Mouse (Mus musculus): Measurements from ENCODE around the gene Syn3.
A peak's percentile ranks its signal among the peaks of the same experiment; 100 is the strongest.

The Syn3 gene

DNA sequence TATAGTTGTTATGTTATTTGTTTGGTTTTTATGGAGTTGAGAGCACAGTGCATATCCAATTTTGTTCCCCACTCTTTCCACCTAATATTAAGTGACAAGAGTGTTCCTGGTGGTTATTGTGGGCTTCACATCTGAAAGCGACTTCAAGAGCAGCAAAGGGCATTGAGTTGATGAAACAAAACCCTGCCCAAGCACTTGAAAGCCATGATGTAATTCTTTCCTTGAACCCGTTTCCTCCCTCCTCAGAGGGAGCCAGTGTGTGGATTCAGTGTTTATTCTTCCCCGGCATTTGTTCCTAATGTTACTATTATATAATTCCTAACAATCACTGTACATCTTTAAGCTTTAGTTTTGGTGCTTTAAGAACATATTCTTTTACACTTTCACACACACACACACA, 361.6 kb downstream of the Syn3 start:
- no peak for DNase-seq

- DNase-seq = no peak
These were observed 362.4 kb downstream of the Syn3 start for GRCm38 (mm10) chr10:86136249-86136648.

GRCm38 (mm10) chr10:86134848-86135247, 363.8 kb downstream of the Syn3 start:
- no peak for DNase-seq

DNA sequence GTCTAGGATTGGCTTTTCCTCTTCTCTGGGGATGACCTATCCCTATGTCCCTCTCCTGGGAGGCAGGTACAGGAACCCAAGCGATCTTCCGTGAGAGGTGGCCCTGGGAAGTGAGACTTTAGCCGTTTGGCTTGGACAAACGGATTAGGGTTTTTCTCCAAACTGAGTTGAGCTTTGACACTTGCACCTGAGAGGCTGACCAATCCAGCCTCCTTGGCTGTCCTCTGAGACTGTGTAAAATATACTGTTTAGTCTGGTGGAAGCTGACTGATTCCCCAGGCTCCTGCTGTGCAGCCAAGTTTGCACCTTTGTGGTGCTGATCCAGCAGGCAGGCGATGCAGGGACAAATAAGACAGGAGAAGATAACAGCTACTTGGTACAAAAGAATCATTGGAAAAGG, 364.4 kb downstream of the Syn3 start:
- no peak for DNase-seq

DNA sequence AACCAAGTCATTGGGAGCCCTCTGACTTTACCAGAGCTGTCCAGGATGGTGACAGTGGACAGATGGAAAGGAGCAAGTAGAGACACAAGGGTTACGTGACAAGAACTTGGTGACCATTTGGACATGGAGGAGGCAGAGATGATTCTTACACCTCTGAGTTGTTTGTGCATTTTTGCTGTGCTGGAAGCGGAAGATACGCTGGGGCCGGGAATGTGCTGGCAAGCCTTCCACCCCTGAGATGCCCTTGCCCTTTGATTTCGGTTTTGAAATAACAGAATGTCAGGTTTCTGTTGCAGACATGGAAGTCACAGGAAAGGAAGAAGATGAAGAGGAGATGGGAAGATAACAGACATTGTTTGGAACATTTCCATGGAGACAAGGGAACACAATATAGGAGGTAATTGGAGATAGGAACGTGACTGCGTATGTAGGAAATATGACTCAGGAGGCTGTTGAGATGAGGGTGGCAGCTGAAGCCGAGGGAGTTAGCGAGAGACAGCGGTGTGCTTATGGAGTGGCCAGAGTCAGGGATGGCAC, 366.2 kb downstream of the Syn3 start:
- DNase-seq = no peak

DNA sequence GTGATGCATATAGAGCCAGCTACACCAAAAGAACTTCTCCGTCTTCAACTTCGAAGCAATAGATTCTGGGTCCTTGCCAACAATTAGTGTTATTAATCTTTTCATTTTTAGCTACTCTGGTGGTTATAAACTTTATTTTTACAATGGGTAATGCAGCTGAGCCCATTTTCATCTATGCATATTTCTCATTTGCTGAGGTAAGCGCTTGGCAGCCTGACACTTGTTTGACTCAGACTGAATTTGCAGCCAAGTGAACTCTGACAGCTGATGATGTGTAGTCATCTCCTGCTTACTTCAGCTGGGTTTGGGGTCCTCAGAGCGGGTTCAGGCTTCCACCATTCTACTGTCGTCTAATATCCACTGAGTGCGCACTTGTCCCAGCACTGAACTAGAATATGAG, 369.6 kb downstream of the Syn3 start:
- no peak for DNase-seq

- DNase-seq = peak; percentile 41
These were observed 372.2 kb downstream of the Syn3 start for GRCm38 (mm10) chr10:86126478-86126877.

DNA sequence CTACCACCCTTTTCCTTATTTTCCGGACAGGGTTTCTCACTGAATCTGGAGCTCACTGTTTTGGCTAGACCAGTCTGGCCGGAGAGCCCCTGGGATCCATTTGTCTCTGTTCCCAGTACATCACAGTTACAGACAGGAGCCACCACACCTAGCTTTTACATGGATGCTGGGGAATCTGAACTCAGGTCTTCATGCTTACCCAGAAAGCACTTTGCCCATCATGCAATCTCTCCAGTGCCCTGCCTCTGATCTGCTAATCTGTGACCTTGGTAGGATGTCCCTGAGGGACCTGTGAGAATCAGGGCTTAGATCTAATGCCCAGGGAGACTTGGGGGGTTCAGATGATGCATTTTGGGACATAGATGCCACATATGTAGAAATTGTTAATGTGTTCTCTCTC, 373.3 kb downstream of the Syn3 start:
- DNase-seq = no peak

DNA sequence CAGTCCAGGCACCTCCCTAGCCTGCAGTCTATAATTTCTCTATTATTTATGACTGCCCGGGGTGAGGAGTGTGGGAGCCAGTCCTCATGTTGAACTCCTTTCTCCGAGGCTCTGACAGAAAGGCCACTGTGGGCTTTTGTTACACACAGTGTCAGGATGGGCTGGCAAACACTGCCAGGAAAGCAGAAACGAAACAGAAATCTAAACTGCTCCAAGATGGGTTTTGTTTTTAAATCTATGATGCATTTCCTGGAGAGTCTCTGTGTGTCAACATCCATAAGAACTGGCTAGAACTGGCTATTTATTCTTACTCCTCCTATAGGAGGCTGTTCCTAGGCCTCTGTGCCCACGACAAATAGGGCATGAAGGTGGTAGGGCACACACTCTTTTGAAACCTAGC, 374.6 kb downstream of the Syn3 start:
- peak; percentile 40 for DNase-seq

- no peak for DNase-seq
These were observed 375.5 kb downstream of the Syn3 start for GRCm38 (mm10) chr10:86123224-86123623.

GRCm38 (mm10) chr10:86122456-86122855, 376.2 kb downstream of the Syn3 start:
- DNase-seq = peak; percentile 48

DNA sequence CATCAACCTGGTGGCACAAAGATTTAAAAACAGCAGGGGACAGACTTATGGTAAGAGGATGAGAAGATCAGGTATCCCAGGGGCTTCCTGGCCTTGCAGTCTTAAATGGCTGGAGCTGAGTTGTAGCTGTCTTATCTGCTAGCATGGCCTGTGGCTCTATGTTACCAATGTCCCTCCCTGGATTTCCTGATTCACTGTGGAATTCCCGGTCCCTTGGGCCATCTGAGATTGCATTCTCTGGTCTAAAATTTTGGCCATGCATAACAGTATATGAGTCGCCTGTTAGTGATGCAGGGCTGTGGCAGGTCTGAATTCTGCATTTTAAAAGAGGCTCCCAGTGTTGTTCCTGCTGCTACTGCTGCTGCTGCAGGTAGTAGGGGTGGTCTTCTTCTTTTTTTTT, 382.4 kb downstream of the Syn3 start:
- no peak for DNase-seq

DNA sequence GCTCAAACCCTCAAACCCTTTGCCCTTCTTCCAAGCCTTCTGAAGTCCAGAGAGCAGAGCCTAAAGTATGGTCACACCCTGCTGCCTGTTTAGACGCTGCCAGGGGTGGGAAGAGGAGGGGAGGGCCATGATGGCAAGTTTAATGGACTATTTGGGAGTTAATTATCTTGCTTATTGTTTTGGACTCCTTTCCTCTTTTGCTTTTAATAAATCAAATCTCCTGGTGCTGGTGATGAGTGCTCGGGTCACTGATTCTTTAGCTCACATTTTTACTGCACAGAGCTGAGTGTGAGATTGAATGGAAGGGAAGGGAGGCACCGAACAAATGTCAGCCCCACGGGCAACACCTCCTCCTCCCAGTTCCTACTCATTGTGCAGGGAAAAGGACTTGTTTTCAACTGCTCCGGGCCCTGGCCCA, 384.3 kb downstream of the Syn3 start:
- peak; percentile 47 for DNase-seq

DNA sequence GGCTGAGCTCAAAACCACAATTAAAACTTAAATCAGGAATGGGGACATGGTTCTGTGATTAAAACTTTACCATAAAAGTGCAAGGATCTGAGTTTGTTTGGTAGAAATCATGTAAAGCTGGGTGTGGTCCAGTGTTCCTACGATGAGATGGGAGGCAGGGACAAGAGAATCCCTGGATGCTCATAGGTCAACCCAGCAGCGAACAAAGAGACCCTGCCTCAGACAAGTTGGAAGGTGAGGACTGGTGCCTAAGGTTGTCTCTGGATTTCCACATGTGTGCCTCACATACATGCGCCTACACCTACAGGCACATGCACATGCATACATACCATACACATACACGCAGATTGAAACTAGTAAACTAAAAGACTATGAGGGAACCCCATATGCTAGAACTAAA, 389.9 kb downstream of the Syn3 start:
- DNase-seq = no peak

DNA sequence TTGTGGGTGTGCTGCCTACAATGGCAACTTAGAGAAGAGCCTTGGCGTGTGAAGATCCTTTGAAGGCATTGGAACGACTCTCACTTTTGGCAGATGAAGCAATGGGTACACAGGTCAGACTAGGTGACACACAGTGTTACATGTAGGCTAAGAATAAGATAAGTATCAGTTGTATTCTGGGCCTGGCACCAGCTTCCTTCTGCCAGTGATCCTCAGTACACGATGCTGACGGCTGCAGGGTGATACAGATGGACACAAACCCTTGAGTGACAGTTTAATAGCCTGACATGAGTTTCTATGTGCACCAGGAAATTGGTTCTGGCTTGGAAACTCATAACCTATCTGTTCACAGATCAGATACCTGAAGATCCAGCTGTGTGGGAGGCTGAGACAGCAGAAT, 391.0 kb downstream of the Syn3 start:
- DNase-seq = no peak

- peak; percentile 73 for DNase-seq
These were observed 394.7 kb downstream of the Syn3 start for GRCm38 (mm10) chr10:86103976-86104375.

GRCm38 (mm10) chr10:86100281-86100851, 398.3 kb downstream of the Syn3 start:
- DNase-seq = no peak

GRCm38 (mm10) chr10:86098363-86098762, 400.3 kb downstream of the Syn3 start:
- no peak for DNase-seq

DNA sequence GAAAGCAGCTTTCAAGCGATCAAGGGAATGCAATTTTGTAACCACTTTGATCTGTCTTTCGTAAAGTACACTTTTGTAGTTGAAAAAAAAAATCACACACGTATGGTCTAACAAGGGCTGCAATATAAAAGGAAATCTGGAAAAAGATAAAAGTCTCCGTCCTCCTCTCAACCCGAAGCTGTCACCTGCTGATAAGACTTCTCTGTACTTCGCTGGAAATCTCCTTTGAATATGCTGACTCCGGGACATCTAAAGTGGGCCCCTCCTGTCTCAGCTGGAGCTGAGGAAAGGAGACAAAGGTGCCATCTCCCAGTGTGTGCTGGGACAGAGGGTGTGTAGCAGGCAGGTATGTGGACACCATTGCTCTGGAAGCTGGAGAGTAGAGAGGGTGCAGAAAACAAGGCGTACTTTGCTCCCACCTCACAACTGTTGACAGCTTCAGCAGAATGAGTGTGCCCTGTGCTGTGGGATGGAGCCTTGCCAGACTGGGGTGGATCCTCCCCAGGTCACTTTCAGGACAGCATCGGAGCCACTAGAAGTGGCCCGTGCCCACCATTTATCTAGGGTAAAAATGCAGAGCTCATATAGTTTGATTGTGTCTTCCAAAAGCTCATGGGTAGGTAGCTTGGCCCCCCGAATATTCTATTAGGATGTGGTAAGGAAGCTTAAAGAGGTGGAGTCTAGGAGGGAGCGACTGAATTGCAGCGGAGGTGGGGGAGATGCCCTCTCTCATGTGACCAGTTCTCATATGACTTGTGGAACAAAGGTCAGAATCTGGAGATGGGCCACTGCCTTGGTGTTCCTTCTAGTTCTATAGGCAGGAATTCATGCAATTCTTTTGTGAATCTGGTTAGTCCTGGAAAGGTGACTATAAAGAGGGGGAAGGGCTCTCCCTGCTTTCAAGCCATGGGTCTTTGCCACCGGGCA, 405.3 kb downstream of the Syn3 start:
- DNase-seq = peak; percentile 57

DNA sequence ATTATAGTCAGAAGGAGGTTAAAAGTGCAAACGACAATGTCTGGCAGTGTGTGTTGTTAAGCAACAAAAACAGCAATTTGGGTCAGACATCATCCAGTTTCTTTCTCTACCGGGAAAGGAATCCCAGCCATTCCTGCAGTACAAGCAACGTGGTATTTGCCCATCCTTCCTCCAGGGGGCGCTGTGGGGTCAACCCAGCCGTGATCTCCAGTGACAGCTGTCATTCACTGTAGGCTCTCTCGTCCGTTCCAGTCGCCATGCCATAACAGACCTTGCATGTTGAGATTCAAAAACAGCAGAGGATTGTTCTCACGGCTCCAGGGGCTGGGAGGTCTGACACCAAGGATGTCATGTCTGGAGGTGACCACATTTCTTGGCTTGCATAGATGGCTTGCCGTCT, 406.8 kb downstream of the Syn3 start:
- peak; percentile 32 for DNase-seq

GRCm38 (mm10) chr10:86079921-86080320, 418.8 kb downstream of the Syn3 start:
- DNase-seq = no peak

DNA sequence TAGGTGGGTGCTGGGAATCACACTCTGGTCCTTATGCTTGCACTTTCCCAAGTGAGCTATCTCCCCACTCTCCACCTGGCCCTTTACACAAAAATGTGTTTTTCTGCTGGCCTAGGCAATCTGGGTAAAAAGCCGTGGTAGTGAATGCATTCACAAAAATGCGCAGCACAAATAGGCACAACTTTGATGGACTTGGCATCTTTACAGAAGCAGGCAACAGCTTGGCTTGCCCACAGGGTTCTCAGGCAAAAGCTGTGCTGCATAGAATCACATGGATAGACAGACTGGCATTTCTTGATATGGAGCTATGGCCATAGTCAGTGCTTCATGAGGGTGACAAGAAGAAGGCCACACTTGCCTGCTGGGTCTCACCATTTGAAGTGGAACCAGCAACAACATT, 419.9 kb downstream of the Syn3 start:
- no peak for DNase-seq

- no peak for DNase-seq
These were observed 421.4 kb downstream of the Syn3 start for GRCm38 (mm10) chr10:86077272-86077671.
